Mouse (Mus musculus) heart, adult 2 months (tissue): ENCODE measurements around the gene Aym1.

Source experiments
- CTCF ChIP-seq: fragments of 200-600 bp; IDR thresholded peaks from 2 replicates; pipeline ENCODE4 v1.8.1; 2022; ENCODE audit warnings: antibody characterized with exemption, mild to moderate bottlenecking, moderate library complexity
- EP300 ChIP-seq: fragments of 200-500 bp; IDR thresholded peaks from 2 replicates; pipeline ENCODE4 v1.6.1; 2011; ENCODE audit warnings: low read depth, low read length, control low read depth; ENCODE audit not compliant: insufficient read depth

GRCm38 (mm10) chr5:113372995-113373950, 16.2 kb downstream of the Aym1 start:
- no peak for TF ChIP-seq EP300
- peak; percentile 65 for TF ChIP-seq CTCF
